Mouse (Mus musculus) MEL (cell line): ENCODE measurements at regions not wholly inside any gene's neighbourhood (a gene's known extent, or its start where the extent isn't known, plus 50 kb on each side); places are given as distances from the start of the nearest gene placed in this dataset.

ENCODE experiments used
- DNase-seq: peaks from one replicate; pipeline ENCODE4 v3.0.0; 2011; ENCODE audit warnings: low read depth, low spot score
- H3K27ac ChIP-seq: 2 replicates; pipeline ENCODE4 v1.5.1; 2012; ENCODE audit warnings: low read depth, mild to moderate bottlenecking, control low read depth, low read length, moderate library complexity; ENCODE audit not compliant: control insufficient read depth
- H3K27me3 ChIP-seq, 2 experiments: fragments of 150-350 bp in 1 of 2; sonication (generic) in 1 of 2; 2 replicates each; pipeline ENCODE4 v1.6.1; 2012; ENCODE audit warnings: low read length in 2 of 2, mild to moderate bottlenecking in 2 of 2, improper control_type of control experiment in 1 of 2, moderate library complexity in 1 of 2; ENCODE audit not compliant: insufficient read depth in 2 of 2, control insufficient read depth in 1 of 2
- H3K36me3 ChIP-seq, 2 experiments: 2 replicates each; pipeline ENCODE4 v1.6.1; 2012 to 2014; ENCODE audit warnings: low read length in 2 of 2, improper control_type of control experiment in 1 of 2, inconsistent platforms in 1 of 2, mild to moderate bottlenecking in 1 of 2; ENCODE audit not compliant: insufficient read depth in 2 of 2, control insufficient read depth in 1 of 2
- H3K4me1 ChIP-seq, 2 experiments: fragments of 150-350 bp in 1 of 2; sonication (generic) in 1 of 2; 2 replicates each; pipeline ENCODE4 v1.6.1; 2012; ENCODE audit warnings: low read length in 2 of 2, improper control_type of control experiment in 1 of 2, mild to moderate bottlenecking in 1 of 2; ENCODE audit not compliant: insufficient read depth in 2 of 2, control insufficient read depth in 1 of 2
- H3K4me3 ChIP-seq, 2 experiments: fragments of 150-350 bp in 1 of 2; sonication (generic) in 1 of 2; 2 replicates each; pipeline ENCODE4 v1.5.1; 2012; ENCODE audit warnings: low read depth in 2 of 2, low read length in 2 of 2, mild to moderate bottlenecking in 2 of 2, moderate library complexity in 2 of 2, control low read depth in 1 of 2, improper control_type of control experiment in 1 of 2; ENCODE audit not compliant: control insufficient read depth in 1 of 2, insufficient read depth in 1 of 2
- H3K79me2 ChIP-seq: 2 replicates; pipeline ENCODE4 v1.6.1; 2012; ENCODE audit warnings: mild to moderate bottlenecking, low read length, moderate library complexity; ENCODE audit not compliant: control insufficient read depth, poor library complexity, insufficient read depth
- H3K9ac ChIP-seq: 2 replicates; pipeline ENCODE4 v1.6.1; 2012; ENCODE audit warnings: low read depth, mild to moderate bottlenecking, control low read depth, low read length, moderate library complexity; ENCODE audit not compliant: control insufficient read depth, poor library complexity, severe bottlenecking
- H3K9me3 ChIP-seq: fragments of 150-350 bp; sonication (generic); replicated peaks from 2 replicates; pipeline ENCODE4 v1.6.1; 2012; ENCODE audit warnings: mild to moderate bottlenecking, low read length, improper control_type of control experiment, moderate library complexity; ENCODE audit not compliant: insufficient read depth
- BHLHE40 ChIP-seq: IDR thresholded peaks from 2 replicates; pipeline ENCODE4 v1.6.1; 2012; ENCODE audit warnings: low read depth, mild to moderate bottlenecking, inconsistent platforms, low read length, improper control_type of control experiment, borderline replicate concordance
- CTCF ChIP-seq, 3 experiments: IDR thresholded peaks in 2 of 3; conservative IDR thresholded peaks in 1 of 3; 2 replicates each; pipeline ENCODE4 v1.5.1; 2011 to 2012; ENCODE audit warnings: low read length in 3 of 3, low read depth in 2 of 3, mild to moderate bottlenecking in 2 of 3, improper control_type of control experiment in 1 of 3, inconsistent platforms in 1 of 3, mixed read lengths in 1 of 3, moderate library complexity in 1 of 3; ENCODE audit not compliant: control insufficient read depth in 1 of 3, insufficient read depth in 1 of 3, poor library complexity in 1 of 3, severe bottlenecking in 1 of 3
- ELF1 ChIP-seq: IDR thresholded peaks from 2 replicates; pipeline ENCODE4 v1.6.1; 2014; ENCODE audit warnings: low read depth, mild to moderate bottlenecking, inconsistent platforms, low read length, improper control_type of control experiment, moderate library complexity
- EP300 ChIP-seq, 2 experiments: IDR thresholded peaks; 2 replicates each; pipeline ENCODE4 v1.6.1; 2011; ENCODE audit warnings: improper control_type of control experiment in 2 of 2, low read length in 2 of 2, low read depth in 1 of 2, mild to moderate bottlenecking in 1 of 2
- GABPA ChIP-seq: IDR thresholded peaks from 2 replicates; pipeline ENCODE4 v1.6.1; 2012; ENCODE audit warnings: low read depth, mild to moderate bottlenecking, inconsistent platforms, low read length, improper control_type of control experiment, moderate library complexity
- JUND ChIP-seq: IDR thresholded peaks from 2 replicates; pipeline ENCODE4 v1.6.1; 2011; ENCODE audit warnings: low read depth, mild to moderate bottlenecking, improper control_type of control experiment, low read length
- MAFK ChIP-seq: IDR thresholded peaks from 2 replicates; pipeline ENCODE4 v1.6.1; 2011; ENCODE audit warnings: low read depth, mild to moderate bottlenecking, low read length, improper control_type of control experiment, borderline replicate concordance
- MAZ ChIP-seq: IDR thresholded peaks from 2 replicates; pipeline ENCODE4 v1.6.1; 2012; ENCODE audit warnings: low read depth, mild to moderate bottlenecking, inconsistent platforms, low read length, improper control_type of control experiment
- MXI1 ChIP-seq: IDR thresholded peaks from 2 replicates; pipeline ENCODE4 v1.6.1; 2011; ENCODE audit warnings: mild to moderate bottlenecking, low read depth, low read length, improper control_type of control experiment
- MYB ChIP-seq: IDR thresholded peaks from 2 replicates; pipeline ENCODE4 v1.6.1; 2011; ENCODE audit warnings: mild to moderate bottlenecking, low read depth, low read length, improper control_type of control experiment
- POLR2A ChIP-seq, 2 experiments: IDR thresholded peaks; 2 replicates each; pipeline ENCODE4 v1.6.1; 2011 to 2012; ENCODE audit warnings: low read length in 2 of 2, mild to moderate bottlenecking in 2 of 2, control low read depth in 1 of 2, improper control_type of control experiment in 1 of 2, low read depth in 1 of 2, moderate library complexity in 1 of 2; ENCODE audit not compliant: control insufficient read depth in 1 of 2, insufficient read depth in 1 of 2, poor library complexity in 1 of 2
- POLR2AphosphoS2 ChIP-seq: IDR thresholded peaks from 2 replicates; pipeline ENCODE4 v1.6.1; 2011; ENCODE audit warnings: low read length, improper control_type of control experiment
- RCOR1 ChIP-seq: IDR thresholded peaks from 2 replicates; pipeline ENCODE4 v1.6.1; 2012; ENCODE audit warnings: low read depth, mild to moderate bottlenecking, inconsistent platforms, low read length, improper control_type of control experiment
- TBP ChIP-seq: IDR thresholded peaks from 2 replicates; pipeline ENCODE4 v1.8.0; 2011; ENCODE audit warnings: low read depth, low read length, improper control_type of control experiment
- TCF12 ChIP-seq: IDR thresholded peaks from 2 replicates; pipeline ENCODE4 v1.6.1; 2014; ENCODE audit warnings: low read depth, mild to moderate bottlenecking, inconsistent platforms, low read length, improper control_type of control experiment, moderate library complexity
- USF2 ChIP-seq, 2 experiments: IDR thresholded peaks; 2 replicates each; pipeline ENCODE4 v1.6.1; 2011 to 2012; ENCODE audit warnings: improper control_type of control experiment in 2 of 2, low read length in 2 of 2, borderline replicate concordance in 1 of 2, inconsistent platforms in 1 of 2, low read depth in 1 of 2, mild to moderate bottlenecking in 1 of 2; ENCODE audit not compliant: insufficient read depth in 1 of 2
- ZKSCAN1 ChIP-seq: IDR thresholded peaks from 2 replicates; pipeline ENCODE4 v1.6.1; 2012; ENCODE audit warnings: low read depth, mild to moderate bottlenecking, inconsistent platforms, low read length, improper control_type of control experiment, moderate library complexity
- ZMIZ1 ChIP-seq: IDR thresholded peaks from 2 replicates; pipeline ENCODE4 v1.6.1; 2012; ENCODE audit warnings: low read depth, mild to moderate bottlenecking, inconsistent platforms, low read length, improper control_type of control experiment, moderate library complexity

DNA sequence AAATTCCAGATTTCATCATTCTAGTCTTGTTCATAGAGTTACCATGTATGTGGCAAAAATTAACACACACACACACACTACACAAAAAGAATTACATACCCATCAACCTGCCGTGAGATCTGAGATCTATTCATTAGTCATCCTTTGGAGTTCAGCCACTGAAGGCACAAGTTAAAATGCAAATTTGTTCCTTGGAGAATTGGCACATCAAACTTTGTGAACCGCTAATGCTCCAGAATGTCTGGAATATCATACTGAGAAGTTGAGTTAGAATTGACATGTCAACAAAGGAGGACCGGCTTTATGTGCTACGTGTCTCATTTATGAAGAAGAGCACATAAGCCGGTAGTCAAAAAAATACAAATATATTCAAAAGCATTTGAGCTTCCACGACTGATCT lies 198.5 kb downstream of the Dad1 start:
- no peak overlapping the region for H3K4me3 ChIP-seq
- no peaks in the 10 kb centered on the region for H3K9me3 ChIP-seq
- no peak for TF ChIP-seq TCF12
- no peak for TF ChIP-seq MAFK
- no peak for TF ChIP-seq JUND
- no peak for TF ChIP-seq POLR2AphosphoS2
- TF ChIP-seq GABPA = no peak
- no peak for TF ChIP-seq CTCF (IDR thresholded peaks at IDR 0.05 in 2 of 3, conservative IDR thresholded peaks at IDR 0.05 in 1 of 3; ENCODE audit: control insufficient read depth in 1 of 3, insufficient read depth in 1 of 3, low read depth in 2 of 3, low read length in 3 of 3, poor library complexity in 1 of 3, severe bottlenecking in 1 of 3)
- no peak for TF ChIP-seq ELF1
- TF ChIP-seq EP300 (IDR thresholded peaks at IDR 0.05; ENCODE audit: low read depth in 1 of 2, low read length in 2 of 2) = no peak
- TF ChIP-seq MXI1 = no peak
- no peak for TF ChIP-seq MAZ
- TF ChIP-seq USF2 (IDR thresholded peaks at IDR 0.05; ENCODE audit: borderline replicate concordance in 1 of 2, insufficient read depth in 1 of 2, low read depth in 1 of 2, low read length in 2 of 2) = no peak
- no peak for TF ChIP-seq BHLHE40
- no peak for TF ChIP-seq MYB
- no peak for TF ChIP-seq ZKSCAN1
- TF ChIP-seq RCOR1 = no peak
- no peak for TF ChIP-seq TBP
- no peak for TF ChIP-seq POLR2A (IDR thresholded peaks at IDR 0.05; ENCODE audit: control insufficient read depth in 1 of 2, insufficient read depth in 1 of 2, low read depth in 1 of 2, low read length in 2 of 2, poor library complexity in 1 of 2)
- TF ChIP-seq ZMIZ1 = no peak
- no peak for DNase-seq
- no peak overlapping the region for H3K27ac ChIP-seq
- H3K27me3 ChIP-seq = peaks cover 5 to 6% of the 10 kb centered on the region in 2 experiments; a peak in 3 of 4 replicates
- H3K9ac ChIP-seq = no peak overlapping the region
- no peaks in the 10 kb centered on the region for H3K36me3 ChIP-seq
- no peaks in the 10 kb centered on the region for H3K79me2 ChIP-seq
- no peaks in the 10 kb centered on the region for H3K4me1 ChIP-seq

DNA sequence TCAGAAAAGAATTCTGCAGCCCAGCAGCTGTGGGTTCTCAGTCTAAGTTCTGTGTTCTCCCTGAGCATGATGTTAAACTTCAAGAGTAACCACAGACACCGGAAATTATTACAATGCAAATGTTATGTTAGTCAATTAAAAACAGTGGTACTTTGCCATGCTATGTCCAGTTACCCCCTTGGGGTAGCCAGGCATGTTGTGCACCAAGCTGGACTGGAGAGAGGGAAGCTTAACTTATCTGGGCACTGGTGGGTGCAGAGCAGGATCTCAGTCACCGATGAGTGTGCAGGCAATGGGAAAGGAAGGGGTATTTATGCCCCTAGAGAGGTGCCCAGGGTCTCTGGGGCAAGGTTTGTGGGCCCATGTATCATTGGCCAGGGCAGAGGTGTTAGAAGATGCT lies 211.6 kb downstream of the Dad1 start:
- Histone ChIP-seq H3K27me3 (peaks cover 5 to 21% of the 10 kb centered on the region in 2 experiments), H3K79me2 (no peaks in the 10 kb centered on the region), H3K36me3 (peaks cover 0 to 7% of the 10 kb centered on the region in 2 experiments; a peak in 2 of 4 replicates), H3K4me1 (peaks cover 2 to 6% of the 10 kb centered on the region in 2 experiments; a peak in 2 of 4 replicates), H3K9ac (no peak overlapping the region), H3K9me3 (no peaks in the 10 kb centered on the region; the same call in 1 of the 2 replicates), H3K27ac (no peak overlapping the region), H3K4me3 (no peak overlapping the region)
- no peak for DNase-seq
- TF ChIP-seq RCOR1 (no peak), EP300 (IDR thresholded peaks at IDR 0.05; ENCODE audit: low read depth in 1 of 2, low read length in 2 of 2) (no peak), ZMIZ1 (no peak), MXI1 (no peak)
